Mouse (Mus musculus): ENCODE measurements around the gene Mettl15.

DNA sequence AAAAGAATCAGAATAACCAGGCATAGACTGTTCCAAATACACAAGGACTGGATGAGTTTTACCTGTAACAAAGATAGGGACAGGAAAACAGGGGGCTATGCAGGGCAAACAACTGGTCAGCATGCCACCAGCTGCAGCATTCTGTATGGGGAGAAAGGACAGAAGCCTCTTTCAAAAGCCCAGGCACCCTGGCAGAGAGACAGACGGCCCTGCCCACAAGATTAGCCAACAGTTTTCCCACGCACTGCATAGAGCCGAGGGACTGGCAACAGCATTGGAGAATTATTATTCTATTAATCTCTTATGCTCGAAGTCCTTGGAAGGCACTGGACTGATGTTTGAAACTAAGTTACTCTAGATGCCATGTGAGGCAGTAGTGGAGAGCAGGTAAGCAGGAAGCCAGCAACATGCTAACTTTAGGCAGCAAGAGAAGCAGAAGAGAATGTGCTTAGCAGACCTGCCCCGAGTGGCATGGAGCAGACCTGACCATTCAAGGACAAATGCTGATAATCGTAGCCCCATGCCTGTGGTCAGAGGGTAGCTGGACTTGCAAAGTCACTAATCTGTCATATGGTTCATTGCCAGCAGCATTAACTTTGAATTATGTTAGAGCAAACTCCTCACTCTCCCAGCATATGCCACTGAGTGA, 127.0 kb downstream of the Mettl15 start:
- TF ChIP-seq CTCF (IDR thresholded peaks at IDR 0.05; ENCODE audit: low read depth, low read length) (no peak), POLR2A (IDR thresholded peaks at IDR 0.05; ENCODE audit: borderline replicate concordance, low read depth, low read length) (no peak)

Data from bone marrow macrophage, adult 2 months (primary cell).